Mouse (Mus musculus) gastrocnemius, adult 18-20 months (tissue): ENCODE data around the gene Clcnka. TPM values are rescaled to one million over a fixed set of nuclear protein-coding genes. Genes with fewer than 3 reads are reported as not detected.
A peak's percentile ranks its signal among the peaks of the same experiment; 100 is the strongest.

Source experiments
- DNase-seq: peaks from one replicate; pipeline ENCODE4 v3.0.0; 2021; ENCODE audit warnings: low spot score
- total RNA-seq, 2 experiments: library from RNA; stranded (reverse); gene quantifications; 2 replicates each; pipeline ENCODE4 v1.2.3; 2021

The Clcnka gene
- total RNA-seq, 2 experiments from 2014 or later, result not detected

GRCm38 (mm10) chr4:141382406-141382805 lies 16.1 kb downstream of the Clcnka start:
- no peak for DNase-seq

- DNase-seq, result no peak
Measured at GRCm38 (mm10) chr4:141379674-141380073, 18.9 kb downstream of the Clcnka start.

- DNase-seq, result no peak
Measured at GRCm38 (mm10) chr4:141372426-141372825, 26.1 kb downstream of the Clcnka start.

GRCm38 (mm10) chr4:141367997-141368791 lies 30.3 kb downstream of the Clcnka start, which contains the start of gene Fam131c:
Gene Fam131c (plus strand): TSS chr4:141368220.
- DNase-seq, result no peak

GRCm38 (mm10) chr4:141365876-141366275 lies 32.6 kb downstream of the Clcnka start:
- DNase-seq, result no peak

- DNase-seq, result no peak
Measured at GRCm38 (mm10) chr4:141365126-141365525, 33.4 kb downstream of the Clcnka start.

GRCm38 (mm10) chr4:141362937-141363548 lies 35.5 kb downstream of the Clcnka start:
- DNase-seq, result peak; percentile 71

- no peak for DNase-seq
Measured at GRCm38 (mm10) chr4:141360846-141361245, 37.7 kb downstream of the Clcnka start.

- DNase-seq, result no peak
Measured at GRCm38 (mm10) chr4:141359222-141359621, 39.3 kb downstream of the Clcnka start.

GRCm38 (mm10) chr4:141357811-141358210 lies 40.7 kb downstream of the Clcnka start:
- DNase-seq, result no peak

- DNase-seq, result peak; percentile 10
Measured at GRCm38 (mm10) chr4:141353868-141354267, 44.7 kb downstream of the Clcnka start.

- no peak for DNase-seq
Measured at GRCm38 (mm10) chr4:141352986-141353385, 45.5 kb downstream of the Clcnka start.

GRCm38 (mm10) chr4:141351972-141352371 lies 46.6 kb downstream of the Clcnka start:
- no peak for DNase-seq

- DNase-seq, result no peak
Measured at GRCm38 (mm10) chr4:141350015-141350414, 48.5 kb downstream of the Clcnka start.

- DNase-seq, result no peak
Measured at GRCm38 (mm10) chr4:141348616-141349015, 49.9 kb downstream of the Clcnka start.

- DNase-seq, result no peak
Measured at GRCm38 (mm10) chr4:141347365-141347797, 51.1 kb downstream of the Clcnka start.

- no peak for DNase-seq
Measured at GRCm38 (mm10) chr4:141345219-141345618, 53.3 kb downstream of the Clcnka start.

- DNase-seq, result no peak
Measured at GRCm38 (mm10) chr4:141343515-141343914, 55.0 kb downstream of the Clcnka start.

GRCm38 (mm10) chr4:141341477-141341876 lies 57.0 kb downstream of the Clcnka start:
- no peak for DNase-seq

GRCm38 (mm10) chr4:141338853-141339252 lies 59.7 kb downstream of the Clcnka start:
- DNase-seq, result no peak

GRCm38 (mm10) chr4:141337986-141338385 lies 60.5 kb downstream of the Clcnka start:
- no peak for DNase-seq

- no peak for DNase-seq
Measured at GRCm38 (mm10) chr4:141336196-141336595, 62.3 kb downstream of the Clcnka start.

GRCm38 (mm10) chr4:141335263-141335796 lies 63.2 kb downstream of the Clcnka start:
- DNase-seq, result no peak
